In genomic region chr6:32479193-32479758, GRCm38 (mm10) we compare ENCODE assay signal across 8 mouse cellular contexts.
DNase-seq lines count a peak whose midpoint lies in the region; ATAC-seq and TF ChIP-seq lines count a peak whose summit lies in the region.
"Had no signal": no experiment of that assay in that cellular context is flagged by ENCODE, and none has a peak within 500 bp of the region (broad histone marks: within the 10 kb centered on the region; RNA-seq: fewer than 3 reads in every experiment).

No protein-coding gene starts in this region.

- H3K27me3 ChIP-seq in intestine, embryonic 16.5 days (replicated peaks; ENCODE audit: control insufficient read depth, insufficient read depth, low read length): no peaks in the 10 kb centered on the region
- H3K27me3 ChIP-seq in splenic B cell, adult 2 months (ENCODE audit: control insufficient read depth, insufficient read depth, low read length, poor library complexity, severe bottlenecking): no peaks in the 10 kb centered on the region
- H3K27me3 ChIP-seq: hindbrain, embryonic 15.5 days had no signal

- no peaks in the 10 kb centered on the region for H3K9me3 ChIP-seq in intestine, embryonic 16.5 days (ENCODE audit: control insufficient read depth, low read length)
- H3K9me3 ChIP-seq: hindbrain, embryonic 15.5 days had no signal

- peak overlapping the region; percentile 51 for H3K4me3 ChIP-seq in gastrocnemius, adult 2 months
- no peak overlapping the region for H3K4me3 ChIP-seq in intestine, embryonic 16.5 days (ENCODE audit: low read length)
- H3K4me3 ChIP-seq: hindbrain, embryonic 15.5 days had no signal

- intact Hi-C loops in gastrocnemius, adult 2 months (cut with DNase I): loop anchor here (2.0 to 5.0 kb wide), 2 partner anchors 112 to 152 kb away; no protein-coding TSS in a partner anchor
- intact Hi-C loops in left cerebral cortex, postnatal 4 days (cut with DNase I): loop anchor here (10.0 kb wide), 1 partner anchor 106 kb away; the partner anchor contains the start of gene Plxna4

- no peak overlapping the region for H3K9ac ChIP-seq in intestine, embryonic 16.5 days (ENCODE audit: low read depth, low read length)
- H3K9ac ChIP-seq: hindbrain, embryonic 15.5 days had no signal

- no peaks in the 10 kb centered on the region for H3K36me3 ChIP-seq in intestine, embryonic 16.5 days (ENCODE audit: control insufficient read depth, insufficient read depth, low read length)
- H3K36me3 ChIP-seq in splenic B cell, adult 2 months (ENCODE audit: control insufficient read depth, insufficient read depth, low read length, poor library complexity, severe bottlenecking): no peaks in the 10 kb centered on the region
- H3K36me3 ChIP-seq: hindbrain, embryonic 15.5 days had no signal

- peaks cover 6% of the 10 kb centered on the region; the same call in 1 of the 2 replicates for H3K4me1 ChIP-seq in intestine, embryonic 16.5 days (ENCODE audit: control insufficient read depth, insufficient read depth, low read length)

- H3K4me2 ChIP-seq in intestine, embryonic 16.5 days (ENCODE audit: low read depth, low read length): no peak overlapping the region
- H3K4me2 ChIP-seq: hindbrain, embryonic 15.5 days had no signal

- peak overlapping the region; percentile 91 for H3K27ac ChIP-seq in gastrocnemius, adult 2 months
- peak overlapping the region; percentile 50; the same call in 1 of the 2 replicates for H3K27ac ChIP-seq in intestine, embryonic 16.5 days (ENCODE audit: low read length)
- H3K27ac ChIP-seq: hindbrain, embryonic 15.5 days had no signal

- peak; percentile 76 for TF ChIP-seq CTCF in gastrocnemius, adult 2 months (IDR thresholded peaks at IDR 0.05)

- peak; percentile 81 for ATAC-seq in intestine, embryonic 16.5 days

- WGBS in intestine, embryonic 16.5 days: 15% methylated on average over 2 of the region's 2 CpGs

- DNase-seq in adrenal gland, adult 18-20 months (ENCODE audit: low spot score in 2 of 2): peak; percentile 56 to 60
- DNase-seq in c-Kit-positive CD71-positive TER-119-positive erythroid progenitor cells, embryonic 14.5 days (ENCODE audit: low spot score): peak; percentile 53
- peak; percentile 88 for DNase-seq in gastrocnemius, adult 2 months
- DNase-seq in left cerebral cortex, postnatal 4 days: peak; percentile 61
- DNase-seq in mesoderm, embryonic 11.5 days (ENCODE audit: low read depth, low spot score): peak; percentile 62
- DNase-seq in splenic B cell, adult 2 months (ENCODE audit: low read depth, low spot score): peak; percentile 1

Comparison
In these comparisons a context has a peak if more than half of its experiments do, and no peak if none do; other contexts are left out.
1. DNase-seq: peak in every context shown above with its lines; median percentile 88 in gastrocnemius, adult 2 months; 62 in mesoderm, embryonic 11.5 days; 61 in left cerebral cortex, postnatal 4 days; 58 in adrenal gland, adult 18-20 months; 53 in c-Kit-positive CD71-positive TER-119-positive erythroid progenitor cells, embryonic 14.5 days; 1 in splenic B cell, adult 2 months.